Mouse (Mus musculus): ENCODE measurements around the gene Erlin1. TPM values are rescaled to one million over a fixed set of nuclear protein-coding genes. Genes with fewer than 3 reads are reported as not detected.

Erlin1 gene
- polyA plus RNA-seq, 1 experiment from 2014 or later = 17.1 TPM

- DNase-seq (ENCODE audit: low spot score) (no peak), ATAC-seq (ENCODE audit: low FRiP score) (no peak)
- H3K9me3 ChIP-seq (ENCODE audit: control insufficient read depth, low read length) = no peaks in the 10 kb centered on the region
- no peak overlapping the region for H3K9ac ChIP-seq
- H3K4me2 ChIP-seq (replicated peaks) = no peak overlapping the region
- H3K27me3 ChIP-seq (ENCODE audit: control insufficient read depth, insufficient read depth, low read length) = no peaks in the 10 kb centered on the region
- no peaks in the 10 kb centered on the region for H3K4me1 ChIP-seq (replicated peaks; ENCODE audit: control insufficient read depth, insufficient read depth, low read length)
- 87% methylated on average over 7 of the region's 7 CpGs for WGBS
- no peak overlapping the region for H3K27ac ChIP-seq
- no peak overlapping the region for H3K4me3 ChIP-seq (replicated peaks; ENCODE audit: low read length)
- H3K36me3 ChIP-seq (replicated peaks; ENCODE audit: control insufficient read depth, insufficient read depth) = no peaks in the 10 kb centered on the region
Measured at GRCm38 (mm10) chr19:43995427-43995826, 74.2 kb downstream of the Erlin1 start.

GRCm38 (mm10) chr19:43992464-43992863, 77.1 kb downstream of the Erlin1 start:
- ATAC-seq (ENCODE audit: low FRiP score) = no peak

GRCm38 (mm10) chr19:43990362-43990761, 79.2 kb downstream of the Erlin1 start:
- H3K27ac ChIP-seq = no peak overlapping the region
- no peak overlapping the region for H3K4me3 ChIP-seq (replicated peaks; ENCODE audit: low read length)
- no peaks in the 10 kb centered on the region for H3K9me3 ChIP-seq (ENCODE audit: control insufficient read depth, low read length)
- no peak for ATAC-seq (ENCODE audit: low FRiP score)
- H3K9ac ChIP-seq = no peak overlapping the region
- 82% methylated on average over 8 of the region's 8 CpGs for WGBS
- no peaks in the 10 kb centered on the region for H3K36me3 ChIP-seq (replicated peaks; ENCODE audit: control insufficient read depth, insufficient read depth)
- no peak for DNase-seq (ENCODE audit: low spot score)
- H3K4me1 ChIP-seq (replicated peaks; ENCODE audit: control insufficient read depth, insufficient read depth, low read length) = peaks cover 6% of the 10 kb centered on the region; the same call in 1 of the 2 replicates
- no peak overlapping the region for H3K4me2 ChIP-seq (replicated peaks)
- H3K27me3 ChIP-seq (ENCODE audit: control insufficient read depth, insufficient read depth, low read length) = no peaks in the 10 kb centered on the region

More at GRCm38 (mm10) chr19:43992464-43992863, 77.1 kb downstream of the Erlin1 start:
- Histone ChIP-seq H3K4me2 (replicated peaks) (no peak overlapping the region), H3K4me3 (replicated peaks; ENCODE audit: low read length) (no peak overlapping the region), H3K4me1 (replicated peaks; ENCODE audit: control insufficient read depth, insufficient read depth, low read length) (no peaks in the 10 kb centered on the region), H3K9ac (no peak overlapping the region), H3K9me3 (ENCODE audit: control insufficient read depth, low read length) (no peaks in the 10 kb centered on the region), H3K36me3 (replicated peaks; ENCODE audit: control insufficient read depth, insufficient read depth) (no peaks in the 10 kb centered on the region), H3K27me3 (ENCODE audit: control insufficient read depth, insufficient read depth, low read length) (no peaks in the 10 kb centered on the region), H3K27ac (no peak overlapping the region)
- 82% methylated on average over 4 of the region's 4 CpGs for WGBS
- no peak for DNase-seq (ENCODE audit: low spot score)

- Histone ChIP-seq H3K9me3 (ENCODE audit: control insufficient read depth, low read length) (no peaks in the 10 kb centered on the region), H3K27me3 (ENCODE audit: control insufficient read depth, insufficient read depth, low read length) (no peaks in the 10 kb centered on the region), H3K27ac (no peak within 1 kb of the TSS), H3K4me3 (replicated peaks; ENCODE audit: low read length) (peak within 1 kb of the TSS; percentile 13), H3K9ac (peak within 1 kb of the TSS; percentile 21; the same call in 1 of the 2 replicates), H3K36me3 (replicated peaks; ENCODE audit: control insufficient read depth, insufficient read depth) (no peaks in the 10 kb centered on the region), H3K4me1 (replicated peaks; ENCODE audit: control insufficient read depth, insufficient read depth, low read length) (peaks cover 6% of the 10 kb centered on the region; the same call in 1 of the 2 replicates), H3K4me2 (replicated peaks) (peak within 1 kb of the TSS; percentile 48)
- ATAC-seq (ENCODE audit: low FRiP score) (no peak), DNase-seq (ENCODE audit: low spot score) (no peak)
- WGBS = 12% methylated on average over 30 of the region's 30 CpGs
Measured at GRCm38 (mm10) chr19:43986069-43986794, 83.4 kb downstream of the Erlin1 start, which contains the start of gene Cpn1. Gene Cpn1, minus strand, starts transcription at chr19:43986556.

Other genes starting within 250 kb of the Erlin1 start
- 8.7 and 8.9 TPM in 2 replicates for gene Dnmbp, start 129.6 kb downstream of the Erlin1 start, polyA plus RNA-seq (2014; fragmentation: Nextera tagmentation; extraction: Ambion mirVana)
- gene Cpn1, start 83.2 kb downstream of the Erlin1 start, polyA plus RNA-seq (2014; fragmentation: Nextera tagmentation; extraction: Ambion mirVana) = 0.20 and 0.26 TPM in 2 replicates
- gene Cyp2c23, start 40.6 kb downstream of the Erlin1 start, polyA plus RNA-seq (2014; fragmentation: Nextera tagmentation; extraction: Ambion mirVana) = not detected in 2 replicates
- gene Chuk, start 37.7 kb upstream of the Erlin1 start, polyA plus RNA-seq (2014; fragmentation: Nextera tagmentation; extraction: Ambion mirVana) = 48.3 and 52.5 TPM in 2 replicates
- gene Cwf19l1, start 66.1 kb upstream of the Erlin1 start, polyA plus RNA-seq (2014; fragmentation: Nextera tagmentation; extraction: Ambion mirVana) = 29.7 and 36.6 TPM in 2 replicates
- 164 and 173 TPM in 2 replicates for gene Bloc1s2, start 76.7 kb upstream of the Erlin1 start, polyA plus RNA-seq (2014; fragmentation: Nextera tagmentation; extraction: Ambion mirVana)
- gene Pkd2l1, start 122.7 kb upstream of the Erlin1 start, polyA plus RNA-seq (2014; fragmentation: Nextera tagmentation; extraction: Ambion mirVana) = 0.43 and 0.51 TPM in 2 replicates
- gene Scd3, start 133.5 kb upstream of the Erlin1 start, polyA plus RNA-seq (2014; fragmentation: Nextera tagmentation; extraction: Ambion mirVana) = 4.2 and 5.4 TPM in 2 replicates
- 323 and 381 TPM in 2 replicates for gene Scd2, start 223.9 kb upstream of the Erlin1 start, polyA plus RNA-seq (2014; fragmentation: Nextera tagmentation; extraction: Ambion mirVana)